Mouse (Mus musculus): ENCODE data around the gene Gm49322. TPM values are rescaled to one million over a fixed set of nuclear protein-coding genes. Genes with fewer than 3 reads are reported as not detected.

Gm49322 gene
- polyA plus RNA-seq, 1 experiment: 2.2 TPM

DNA sequence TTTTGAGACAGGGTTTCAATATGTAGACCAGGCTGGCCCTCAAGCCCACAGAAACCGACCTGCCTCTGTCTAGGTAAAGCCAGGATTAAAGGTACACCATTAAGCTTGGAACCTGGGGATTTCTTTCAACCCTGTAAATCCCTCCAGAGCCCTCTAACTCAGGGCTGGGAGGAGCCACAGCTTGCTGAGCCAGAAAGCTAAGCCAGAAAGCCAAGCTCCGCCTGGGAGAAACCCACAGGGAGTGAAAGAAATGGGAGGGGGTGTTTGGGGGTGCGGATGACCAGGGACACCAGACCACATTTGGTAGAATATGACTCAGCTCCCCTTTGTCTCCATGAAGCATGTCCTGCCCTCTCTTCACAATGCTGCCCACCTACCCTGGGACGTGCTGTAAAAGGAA is 9.5 kb upstream of the Gm49322 start:
- Histone ChIP-seq H3K36me3 (ENCODE audit: control insufficient read depth, insufficient read depth, low read length) (no peaks in the 10 kb centered on the region), H3K27ac (ENCODE audit: insufficient read depth, low read depth, low read length) (no peak overlapping the region), H3K4me1 (ENCODE audit: control insufficient read depth, insufficient read depth, insufficient read length, low read length) (peaks cover 3% of the 10 kb centered on the region; the same call in 1 of the 2 replicates), H3K4me3 (ENCODE audit: low read depth, low read length) (no peak overlapping the region), H3K27me3 (ENCODE audit: control insufficient read depth, insufficient read depth, low read length) (no peaks in the 10 kb centered on the region)
- 64% methylated on average over 4 of the region's 4 CpGs for WGBS
- TF ChIP-seq POLR2A (IDR thresholded peaks at IDR 0.05; ENCODE audit: low read depth, low read length): no peak
- no peak for TF ChIP-seq CTCF (IDR thresholded peaks at IDR 0.05; ENCODE audit: extremely low read depth, insufficient read length, insufficient replicate concordance, low read depth, low read length)

DNA sequence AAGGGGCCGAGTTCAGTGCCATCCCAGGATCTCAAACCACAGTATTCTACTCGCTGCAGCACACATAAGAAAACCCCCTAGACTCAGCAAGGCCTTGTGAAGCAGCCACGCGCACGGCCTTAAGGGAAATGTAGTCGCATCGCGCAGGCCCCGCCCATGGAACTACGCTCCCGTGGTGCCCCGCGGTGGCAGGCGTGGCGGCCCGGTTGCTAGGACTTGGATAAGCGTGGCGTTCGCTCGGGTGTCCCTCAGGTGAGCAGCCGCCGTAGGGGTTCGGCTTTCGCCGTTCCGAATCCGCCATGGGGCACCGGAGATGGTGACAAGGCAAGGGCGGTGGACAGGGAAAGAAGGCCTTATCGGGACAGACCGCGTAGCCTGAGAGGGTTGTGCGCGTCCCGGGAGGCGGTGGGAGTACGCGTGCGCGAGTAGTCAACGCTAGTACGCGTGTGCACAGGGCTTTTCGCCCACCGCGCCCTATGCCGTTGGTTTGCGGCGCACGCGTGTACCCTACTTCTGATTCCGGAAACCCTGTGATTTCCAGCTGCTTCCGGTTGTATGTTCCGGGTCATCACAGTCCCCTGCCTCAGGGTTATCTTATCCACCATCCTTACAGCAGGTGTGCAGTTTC is 3.0 kb upstream of the Gm49322 start, which contains the start of the genes Scamp4 and Adat3:
Gene Scamp4 (plus strand): TSS at position 175 of the 628 bp plus-strand sequence.
Gene Adat3 (plus strand): TSS at position 183 of the 628 bp plus-strand sequence.
- TF ChIP-seq CTCF (IDR thresholded peaks at IDR 0.05; ENCODE audit: extremely low read depth, insufficient read length, insufficient replicate concordance, low read depth, low read length) (no peak), POLR2A (IDR thresholded peaks at IDR 0.05; ENCODE audit: low read depth, low read length) (peak; percentile 51; the same call in 1 of the 2 replicates)
- Histone ChIP-seq H3K4me1 (ENCODE audit: control insufficient read depth, insufficient read depth, insufficient read length, low read length) (peaks cover 37% of the 10 kb centered on the region), H3K36me3 (ENCODE audit: control insufficient read depth, insufficient read depth, low read length) (peaks cover 10% of the 10 kb centered on the region), H3K4me3 (ENCODE audit: low read depth, low read length) (peak within 1 kb of the TSS; percentile 82), H3K27me3 (ENCODE audit: control insufficient read depth, insufficient read depth, low read length) (no peaks in the 10 kb centered on the region), H3K27ac (ENCODE audit: insufficient read depth, low read depth, low read length) (peak within 1 kb of the TSS; percentile 97)
- under 1% methylated on average over 54 of the region's 54 CpGs for WGBS

- Histone ChIP-seq H3K4me3 (ENCODE audit: low read depth, low read length) (peak overlapping the region; percentile 82), H3K36me3 (ENCODE audit: control insufficient read depth, insufficient read depth, low read length) (peaks cover 13% of the 10 kb centered on the region), H3K27me3 (ENCODE audit: control insufficient read depth, insufficient read depth, low read length) (no peaks in the 10 kb centered on the region), H3K4me1 (ENCODE audit: control insufficient read depth, insufficient read depth, insufficient read length, low read length) (peaks cover 39% of the 10 kb centered on the region), H3K27ac (ENCODE audit: insufficient read depth, low read depth, low read length) (peak overlapping the region; percentile 97)
- TF ChIP-seq POLR2A (IDR thresholded peaks at IDR 0.05; ENCODE audit: low read depth, low read length) (no peak), CTCF (IDR thresholded peaks at IDR 0.05; ENCODE audit: extremely low read depth, insufficient read length, insufficient replicate concordance, low read depth, low read length) (no peak)
- WGBS: 11% methylated on average over 7 of the region's 7 CpGs
Observed at GRCm38 (mm10) chr10:80603364-80603763, 2.5 kb upstream of the Gm49322 start.

GRCm38 (mm10) chr10:80604001-80604509 is 1.8 kb upstream of the Gm49322 start:
- TF ChIP-seq CTCF (IDR thresholded peaks at IDR 0.05; ENCODE audit: extremely low read depth, insufficient read length, insufficient replicate concordance, low read depth, low read length): no peak
- no peak for TF ChIP-seq POLR2A (IDR thresholded peaks at IDR 0.05; ENCODE audit: low read depth, low read length)
- H3K27ac ChIP-seq (ENCODE audit: insufficient read depth, low read depth, low read length): peak overlapping the region; percentile 97
- 33% methylated on average over 7 of the region's 7 CpGs for WGBS
- no peaks in the 10 kb centered on the region for H3K27me3 ChIP-seq (ENCODE audit: control insufficient read depth, insufficient read depth, low read length)
- peaks cover 13% of the 10 kb centered on the region for H3K36me3 ChIP-seq (ENCODE audit: control insufficient read depth, insufficient read depth, low read length)
- peak overlapping the region; percentile 82 for H3K4me3 ChIP-seq (ENCODE audit: low read depth, low read length)
- peaks cover 39% of the 10 kb centered on the region for H3K4me1 ChIP-seq (ENCODE audit: control insufficient read depth, insufficient read depth, insufficient read length, low read length)

GRCm38 (mm10) chr10:80604988-80605387 is 833 bp upstream of the Gm49322 start:
- Histone ChIP-seq H3K27me3 (ENCODE audit: control insufficient read depth, insufficient read depth, low read length) (no peaks in the 10 kb centered on the region), H3K4me3 (ENCODE audit: low read depth, low read length) (no peak overlapping the region), H3K36me3 (ENCODE audit: control insufficient read depth, insufficient read depth, low read length) (peaks cover 20% of the 10 kb centered on the region), H3K27ac (ENCODE audit: insufficient read depth, low read depth, low read length) (no peak overlapping the region), H3K4me1 (ENCODE audit: control insufficient read depth, insufficient read depth, insufficient read length, low read length) (peaks cover 39% of the 10 kb centered on the region)
- WGBS: 52% methylated on average over 2 of the region's 2 CpGs
- no peak for TF ChIP-seq CTCF (IDR thresholded peaks at IDR 0.05; ENCODE audit: extremely low read depth, insufficient read length, insufficient replicate concordance, low read depth, low read length)
- no peak for TF ChIP-seq POLR2A (IDR thresholded peaks at IDR 0.05; ENCODE audit: low read depth, low read length)

DNA sequence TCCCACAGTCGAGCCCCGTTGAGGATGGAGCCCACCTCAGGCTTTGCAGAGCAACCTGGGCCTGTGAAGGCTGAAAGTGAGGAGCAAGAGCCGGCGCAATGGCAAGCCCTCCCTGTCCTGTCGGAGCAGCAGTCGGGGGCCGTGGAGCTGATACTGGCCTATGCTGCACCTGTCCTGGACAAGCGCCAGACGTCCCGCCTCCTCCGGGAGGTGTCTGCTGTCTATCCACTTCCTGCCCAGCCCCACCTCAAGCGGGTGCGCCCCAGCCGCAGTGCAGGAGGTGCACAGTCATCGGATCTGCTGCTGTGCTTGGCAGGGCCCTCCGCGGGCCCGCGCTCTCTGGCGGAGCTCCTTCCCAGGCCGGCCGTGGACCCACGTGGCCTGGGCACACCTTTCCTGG is 485 bp downstream of the Gm49322 start:
- Histone ChIP-seq H3K36me3 (ENCODE audit: control insufficient read depth, insufficient read depth, low read length) (peaks cover 22% of the 10 kb centered on the region), H3K27me3 (ENCODE audit: control insufficient read depth, insufficient read depth, low read length) (no peaks in the 10 kb centered on the region), H3K4me3 (ENCODE audit: low read depth, low read length) (peak overlapping the region; percentile 52), H3K27ac (ENCODE audit: insufficient read depth, low read depth, low read length) (peak overlapping the region; percentile 82), H3K4me1 (ENCODE audit: control insufficient read depth, insufficient read depth, insufficient read length, low read length) (peaks cover 39% of the 10 kb centered on the region)
- WGBS: 29% methylated on average over 23 of the region's 23 CpGs
- TF ChIP-seq POLR2A (IDR thresholded peaks at IDR 0.05; ENCODE audit: low read depth, low read length): peak; percentile 47
- no peak for TF ChIP-seq CTCF (IDR thresholded peaks at IDR 0.05; ENCODE audit: extremely low read depth, insufficient read length, insufficient replicate concordance, low read depth, low read length)

GRCm38 (mm10) chr10:80606737-80607350 is 1.0 kb downstream of the Gm49322 start:
- WGBS: 86% methylated on average over 34 of the region's 34 CpGs
- TF ChIP-seq CTCF (IDR thresholded peaks at IDR 0.05; ENCODE audit: extremely low read depth, insufficient read length, insufficient replicate concordance, low read depth, low read length): no peak
- no peak for TF ChIP-seq POLR2A (IDR thresholded peaks at IDR 0.05; ENCODE audit: low read depth, low read length)
- Histone ChIP-seq H3K27me3 (ENCODE audit: control insufficient read depth, insufficient read depth, low read length) (no peaks in the 10 kb centered on the region), H3K4me1 (ENCODE audit: control insufficient read depth, insufficient read depth, insufficient read length, low read length) (peaks cover 39% of the 10 kb centered on the region), H3K36me3 (ENCODE audit: control insufficient read depth, insufficient read depth, low read length) (peaks cover 22% of the 10 kb centered on the region), H3K27ac (ENCODE audit: insufficient read depth, low read depth, low read length) (peak overlapping the region; percentile 54), H3K4me3 (ENCODE audit: low read depth, low read length) (peak overlapping the region; percentile 52)

Data from small intestine, adult 2 months (tissue).